Mouse (Mus musculus): ENCODE data around the gene Tle2.

DNA sequence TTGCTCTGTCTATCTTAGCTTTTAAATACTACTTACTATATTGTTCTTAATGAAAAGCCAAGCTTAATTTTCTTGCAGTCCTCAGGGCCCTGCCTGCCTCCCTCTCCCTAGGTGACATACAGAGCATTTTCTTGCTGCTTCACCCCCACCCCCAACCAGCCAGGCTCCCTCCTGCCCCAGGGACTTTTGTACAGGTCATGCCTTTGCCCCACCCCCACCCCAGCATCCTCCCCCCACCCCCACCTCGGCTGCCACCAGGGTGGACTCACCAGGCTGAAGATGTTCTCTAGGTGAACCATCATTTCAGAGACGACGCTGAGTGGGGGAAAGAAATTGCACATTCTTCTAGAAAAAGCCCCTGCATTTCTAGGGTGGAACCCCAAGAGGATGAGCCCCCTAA lies 24.0 kb downstream of the Tle2 start:
- no peak for TF ChIP-seq EP300 (IDR thresholded peaks at IDR 0.05; ENCODE audit: low read depth)
- no peak for TF ChIP-seq CTCF (IDR thresholded peaks at IDR 0.05; ENCODE audit: low read depth)

Data from heart, postnatal 0 days (tissue).